Mouse (Mus musculus) CH12.LX (cell line): Measurements from ENCODE around the gene Thumpd1.

Experiments
- CTCF ChIP-seq, 2 experiments: IDR thresholded peaks in 1 of 2; conservative IDR thresholded peaks in 1 of 2; 2 replicates each; pipeline ENCODE4 v1.5.1; 2011 to 2012; ENCODE audit warnings: low read depth in 2 of 2, low read length in 2 of 2, improper control_type of control experiment in 1 of 2, inconsistent platforms in 1 of 2, mild to moderate bottlenecking in 1 of 2, moderate library complexity in 1 of 2
- EP300 ChIP-seq: IDR thresholded peaks from 2 replicates; pipeline ENCODE4 v1.6.1; 2011; ENCODE audit warnings: low read length, improper control_type of control experiment
- MAX ChIP-seq: IDR thresholded peaks from 2 replicates; pipeline ENCODE4 v1.6.1; 2011; ENCODE audit warnings: low read length, improper control_type of control experiment
- POLR2A ChIP-seq: IDR thresholded peaks from 2 replicates; pipeline ENCODE4 v1.6.1; 2011; ENCODE audit warnings: low read depth, mild to moderate bottlenecking, improper control_type of control experiment, low read length
- ZC3H11A ChIP-seq: IDR thresholded peaks from 2 replicates; pipeline ENCODE4 v1.6.1; 2012; ENCODE audit warnings: low read depth, mild to moderate bottlenecking, inconsistent platforms, low read length, improper control_type of control experiment
- ZKSCAN1 ChIP-seq: IDR thresholded peaks from 2 replicates; pipeline ENCODE4 v1.6.1; 2012; ENCODE audit warnings: low read depth, inconsistent platforms, low read length, improper control_type of control experiment, borderline replicate concordance
- ZNF384 ChIP-seq: IDR thresholded peaks from 2 replicates; pipeline ENCODE4 v1.6.1; 2012; ENCODE audit warnings: low read depth, low read length, improper control_type of control experiment, inconsistent platforms

- TF ChIP-seq CTCF (conservative IDR thresholded peaks at IDR 0.05 in 1 of 2, IDR thresholded peaks at IDR 0.05 in 1 of 2; ENCODE audit: low read depth in 2 of 2, low read length in 2 of 2), result no peak
- no peak for TF ChIP-seq ZKSCAN1
- TF ChIP-seq ZC3H11A, result no peak
- no peak for TF ChIP-seq POLR2A
- no peak for TF ChIP-seq MAX
- no peak for TF ChIP-seq EP300
- no peak for TF ChIP-seq ZNF384
These were observed 7.0 kb upstream of the Thumpd1 start for GRCm38 (mm10) chr7:119727621-119728020.
